Mouse (Mus musculus): ENCODE measurements around the gene Dscaml1. TPM values are rescaled to one million over a fixed set of nuclear protein-coding genes. Genes with fewer than 3 reads are reported as not detected.

Gene Dscaml1
- polyA plus RNA-seq, 1 experiment from 2014 or later = 0.86 TPM

DNA sequence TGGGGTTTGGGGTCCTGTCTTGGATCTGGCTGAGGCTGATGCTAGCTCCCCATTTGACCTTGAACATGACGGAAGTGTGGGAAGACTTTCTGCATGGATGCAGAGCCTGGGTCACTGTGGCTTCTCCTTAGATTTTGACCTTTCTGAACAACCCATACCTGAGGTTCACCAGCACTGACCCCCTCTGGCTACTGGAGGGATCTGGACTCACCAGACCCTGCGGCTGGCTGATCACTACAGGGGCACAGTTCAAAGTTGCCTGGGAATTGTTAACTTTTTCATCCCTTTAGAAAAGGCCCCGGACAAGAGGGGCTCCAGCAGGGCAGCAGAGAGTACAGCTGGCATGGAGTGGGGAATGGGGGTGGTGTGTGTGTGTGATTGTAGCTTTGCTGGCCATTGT, 19.6 kb upstream of the Dscaml1 start:
- H3K27ac ChIP-seq (replicated peaks; ENCODE audit: low read depth, low read length) = no peak overlapping the region
- DNase-seq (ENCODE audit: low spot score) (no peak), ATAC-seq (ENCODE audit: low read depth) (no peak)
- no peak overlapping the region for H3K4me3 ChIP-seq (ENCODE audit: low read depth, low read length)
- H3K4me2 ChIP-seq (ENCODE audit: low read depth, low read length) = no peak overlapping the region
- 90% methylated on average over 3 of the region's 3 CpGs for WGBS
- no peak overlapping the region for H3K9ac ChIP-seq (ENCODE audit: low read depth, low read length)
- 0 out of 2 replicates have a peak, but pooled peaks cover 5% of the 10 kb centered on the region for H3K4me1 ChIP-seq (ENCODE audit: control insufficient read depth, insufficient read depth, low read length)
- H3K36me3 ChIP-seq (ENCODE audit: control insufficient read depth, insufficient read depth, low read length) = no peaks in the 10 kb centered on the region
- H3K27me3 ChIP-seq (replicated peaks; ENCODE audit: control insufficient read depth, insufficient read depth, low read length) = no peaks in the 10 kb centered on the region; the same call in 1 of the 2 replicates
- H3K9me3 ChIP-seq (ENCODE audit: control insufficient read depth, low read length) = no peaks in the 10 kb centered on the region

DNA sequence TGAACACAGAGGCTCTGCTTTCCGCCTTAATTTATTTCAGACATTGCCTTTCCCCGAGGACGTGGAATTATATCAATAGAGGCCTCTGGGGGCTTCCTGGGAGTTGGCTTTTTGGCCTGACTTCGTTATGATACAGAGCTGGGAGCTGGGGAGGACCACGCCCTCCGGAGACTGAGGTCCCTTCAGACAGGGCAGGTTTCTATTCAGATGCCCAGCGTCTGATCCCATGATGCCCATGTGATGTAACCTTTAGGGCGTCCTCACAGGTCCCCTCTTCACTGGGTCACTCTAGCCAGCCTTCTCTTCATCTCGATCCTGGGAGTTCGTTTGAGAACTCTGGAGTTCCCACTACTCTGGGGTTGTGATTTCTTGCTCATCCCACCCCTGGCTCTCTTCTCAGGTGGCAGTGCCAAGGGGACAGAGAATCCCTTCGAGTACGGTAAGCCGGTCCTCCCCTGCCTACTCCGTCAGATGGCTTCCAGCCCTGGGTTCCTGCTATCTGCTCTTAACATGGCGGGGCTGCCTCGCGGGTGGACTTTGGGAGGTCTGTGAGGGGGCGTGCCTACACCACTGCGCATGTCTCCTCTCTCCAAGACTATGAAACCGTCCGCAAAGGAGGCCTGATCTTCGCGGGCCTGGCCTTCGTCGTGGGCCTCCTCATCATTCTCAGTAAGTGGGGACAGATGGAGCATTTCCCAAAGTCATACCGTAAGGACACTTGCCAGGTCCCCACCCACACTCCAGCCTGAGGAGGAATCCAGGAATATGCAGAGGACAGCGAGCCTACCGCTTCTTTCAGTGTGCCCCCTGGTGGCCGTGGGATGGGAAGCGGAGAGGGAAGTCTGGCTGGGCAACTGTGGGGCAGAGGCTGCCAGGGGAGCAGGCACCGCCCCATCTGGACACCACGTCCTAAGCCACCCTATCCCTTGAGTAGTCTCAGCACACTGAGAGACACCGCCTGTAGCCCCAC, 18.4 kb upstream of the Dscaml1 start:
- Histone ChIP-seq H3K9ac (ENCODE audit: low read depth, low read length) (peak overlapping the region; percentile 51), H3K4me1 (ENCODE audit: control insufficient read depth, insufficient read depth, low read length) (0 out of 2 replicates have a peak, but pooled peaks cover 5% of the 10 kb centered on the region), H3K27ac (replicated peaks; ENCODE audit: low read depth, low read length) (0 out of 2 replicates have a peak overlapping the region, but pooled peaks have one; percentile 48), H3K4me3 (ENCODE audit: low read depth, low read length) (peak overlapping the region; percentile 32), H3K36me3 (ENCODE audit: control insufficient read depth, insufficient read depth, low read length) (no peaks in the 10 kb centered on the region), H3K9me3 (ENCODE audit: control insufficient read depth, low read length) (no peaks in the 10 kb centered on the region), H3K4me2 (ENCODE audit: low read depth, low read length) (peak overlapping the region; percentile 55), H3K27me3 (replicated peaks; ENCODE audit: control insufficient read depth, insufficient read depth, low read length) (no peaks in the 10 kb centered on the region)
- DNase-seq (ENCODE audit: low spot score) = peak; percentile 76
- 37% methylated on average over 33 of the region's 33 CpGs for WGBS
- ATAC-seq (ENCODE audit: low read depth) = peak; percentile 73

DNA sequence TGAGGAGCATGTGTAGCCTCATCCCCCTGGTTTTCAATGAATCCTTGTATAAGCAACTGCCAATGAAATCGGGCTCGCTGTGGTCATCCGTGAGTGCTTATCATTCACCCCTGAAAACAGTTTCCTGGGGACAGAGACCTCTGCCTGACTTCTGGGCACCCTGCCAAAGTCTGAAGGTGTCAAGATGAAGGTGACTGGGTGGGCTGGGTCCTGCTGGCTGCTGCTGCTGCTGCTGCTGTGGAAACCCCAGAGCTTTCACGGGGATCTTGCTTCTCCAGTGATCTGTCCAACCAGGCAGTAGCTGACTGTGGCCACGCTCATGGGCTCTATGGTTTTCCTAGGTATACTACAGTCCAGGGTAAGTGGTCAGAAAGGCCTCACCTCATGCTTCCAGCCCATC, 16.2 kb upstream of the Dscaml1 start:
- 87% methylated on average over 5 of the region's 5 CpGs for WGBS
- no peaks in the 10 kb centered on the region for H3K9me3 ChIP-seq (ENCODE audit: control insufficient read depth, low read length)

DNA sequence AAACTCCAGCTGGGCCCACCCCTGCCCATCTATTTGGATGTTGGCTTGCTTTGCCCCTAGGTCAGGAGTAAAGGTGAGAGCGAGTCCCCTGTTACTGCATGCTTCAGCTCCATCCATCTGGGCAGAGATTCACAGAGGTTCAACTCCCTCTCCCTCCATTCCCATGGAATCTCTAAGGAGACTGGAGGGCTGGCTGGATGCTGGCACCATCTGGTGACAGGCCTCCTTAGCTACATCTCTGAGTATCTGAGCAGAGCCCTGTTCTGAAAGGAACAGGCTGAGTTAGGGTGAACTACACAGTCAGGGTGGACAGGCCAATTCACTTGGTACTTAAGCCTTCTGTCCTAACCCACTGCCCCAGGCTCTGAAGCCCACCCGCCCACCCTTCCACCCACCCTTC, 15.8 kb upstream of the Dscaml1 start:
- Histone ChIP-seq H3K4me3 (ENCODE audit: low read depth, low read length) (no peak overlapping the region), H3K27me3 (replicated peaks; ENCODE audit: control insufficient read depth, insufficient read depth, low read length) (no peaks in the 10 kb centered on the region), H3K4me1 (ENCODE audit: control insufficient read depth, insufficient read depth, low read length) (0 out of 2 replicates have a peak, but pooled peaks cover 5% of the 10 kb centered on the region), H3K36me3 (ENCODE audit: control insufficient read depth, insufficient read depth, low read length) (no peaks in the 10 kb centered on the region), H3K27ac (replicated peaks; ENCODE audit: low read depth, low read length) (no peak overlapping the region), H3K9me3 (ENCODE audit: control insufficient read depth, low read length) (no peaks in the 10 kb centered on the region), H3K4me2 (ENCODE audit: low read depth, low read length) (no peak overlapping the region), H3K9ac (ENCODE audit: low read depth, low read length) (no peak overlapping the region)
- WGBS = 82% methylated on average over 2 of the region's 2 CpGs
- DNase-seq (ENCODE audit: low spot score) (no peak), ATAC-seq (ENCODE audit: low read depth) (no peak)

More for the DNA sequence above, 16.2 kb upstream of the Dscaml1 start:
- Histone ChIP-seq H3K36me3 (ENCODE audit: control insufficient read depth, insufficient read depth, low read length) (no peaks in the 10 kb centered on the region), H3K9ac (ENCODE audit: low read depth, low read length) (no peak overlapping the region), H3K27ac (replicated peaks; ENCODE audit: low read depth, low read length) (no peak overlapping the region), H3K4me3 (ENCODE audit: low read depth, low read length) (no peak overlapping the region), H3K4me1 (ENCODE audit: control insufficient read depth, insufficient read depth, low read length) (0 out of 2 replicates have a peak, but pooled peaks cover 5% of the 10 kb centered on the region), H3K27me3 (replicated peaks; ENCODE audit: control insufficient read depth, insufficient read depth, low read length) (no peaks in the 10 kb centered on the region), H3K4me2 (ENCODE audit: low read depth, low read length) (no peak overlapping the region)
- ATAC-seq (ENCODE audit: low read depth) (no peak), DNase-seq (ENCODE audit: low spot score) (no peak)

DNA sequence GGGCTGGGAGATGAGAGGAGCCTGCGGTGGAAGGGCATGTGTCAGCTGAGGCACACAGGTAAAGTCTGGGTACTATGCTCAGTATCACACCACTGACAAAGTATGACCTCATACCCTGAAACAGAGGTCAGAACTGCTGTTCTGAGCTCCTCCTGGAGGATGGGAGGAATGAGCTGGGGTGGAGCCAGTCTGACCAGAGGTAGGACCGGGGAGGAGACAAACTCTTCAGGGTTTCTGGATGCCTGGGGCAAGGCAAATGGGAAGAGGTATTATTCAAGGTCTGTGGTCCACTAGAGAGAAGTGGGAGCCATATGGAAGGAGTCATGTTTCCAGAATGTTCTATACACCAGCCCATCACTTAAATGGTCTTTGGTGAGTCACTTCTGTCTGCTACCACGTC, 15.3 kb upstream of the Dscaml1 start:
- DNase-seq (ENCODE audit: low spot score) = no peak
- H3K4me3 ChIP-seq (ENCODE audit: low read depth, low read length) = no peak overlapping the region
- H3K4me2 ChIP-seq (ENCODE audit: low read depth, low read length) = no peak overlapping the region
- ATAC-seq (ENCODE audit: low read depth) = no peak
- no peaks in the 10 kb centered on the region for H3K27me3 ChIP-seq (replicated peaks; ENCODE audit: control insufficient read depth, insufficient read depth, low read length)
- no peaks in the 10 kb centered on the region for H3K36me3 ChIP-seq (ENCODE audit: control insufficient read depth, insufficient read depth, low read length)
- no peaks in the 10 kb centered on the region for H3K9me3 ChIP-seq (ENCODE audit: control insufficient read depth, low read length)
- no peak overlapping the region for H3K27ac ChIP-seq (replicated peaks; ENCODE audit: low read depth, low read length)
- 77% methylated on average over 3 of the region's 3 CpGs for WGBS
- H3K4me1 ChIP-seq (ENCODE audit: control insufficient read depth, insufficient read depth, low read length) = 0 out of 2 replicates have a peak, but pooled peaks cover 5% of the 10 kb centered on the region
- H3K9ac ChIP-seq (ENCODE audit: low read depth, low read length) = no peak overlapping the region

DNA sequence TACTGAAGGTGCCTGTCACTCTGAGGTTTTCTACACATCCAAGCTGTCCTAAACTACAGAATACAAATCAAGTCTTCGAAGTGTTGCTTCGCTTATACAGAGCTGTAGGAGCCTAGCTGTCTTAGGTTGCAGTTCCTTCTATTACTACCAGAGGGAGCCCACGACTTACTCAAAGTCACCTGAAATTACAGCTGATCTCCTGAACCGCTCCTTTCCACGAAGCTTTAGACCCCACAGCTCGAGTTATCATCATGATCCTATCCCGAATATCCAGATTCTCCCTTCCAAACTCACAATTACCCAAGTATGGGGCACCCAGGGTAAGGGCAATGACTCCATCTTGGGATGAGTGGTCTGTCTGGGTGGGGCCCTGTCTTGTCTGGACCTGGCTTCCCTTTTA, 14.6 kb upstream of the Dscaml1 start:
- H3K4me1 ChIP-seq (ENCODE audit: control insufficient read depth, insufficient read depth, low read length) = 0 out of 2 replicates have a peak, but pooled peaks cover 5% of the 10 kb centered on the region
- no peaks in the 10 kb centered on the region for H3K36me3 ChIP-seq (ENCODE audit: control insufficient read depth, insufficient read depth, low read length)
- 17% methylated on average over 7 of the region's 7 CpGs for WGBS
- H3K4me3 ChIP-seq (ENCODE audit: low read depth, low read length) = peak overlapping the region; percentile 7
- H3K27ac ChIP-seq (replicated peaks; ENCODE audit: low read depth, low read length) = no peak overlapping the region
- DNase-seq (ENCODE audit: low spot score) = peak; percentile 87
- H3K9ac ChIP-seq (ENCODE audit: low read depth, low read length) = no peak overlapping the region
- H3K9me3 ChIP-seq (ENCODE audit: control insufficient read depth, low read length) = no peaks in the 10 kb centered on the region
- peak overlapping the region; percentile 38 for H3K4me2 ChIP-seq (ENCODE audit: low read depth, low read length)
- H3K27me3 ChIP-seq (replicated peaks; ENCODE audit: control insufficient read depth, insufficient read depth, low read length) = no peaks in the 10 kb centered on the region
- ATAC-seq (ENCODE audit: low read depth) = peak; percentile 54; the same call in 1 of the 2 replicates

DNA sequence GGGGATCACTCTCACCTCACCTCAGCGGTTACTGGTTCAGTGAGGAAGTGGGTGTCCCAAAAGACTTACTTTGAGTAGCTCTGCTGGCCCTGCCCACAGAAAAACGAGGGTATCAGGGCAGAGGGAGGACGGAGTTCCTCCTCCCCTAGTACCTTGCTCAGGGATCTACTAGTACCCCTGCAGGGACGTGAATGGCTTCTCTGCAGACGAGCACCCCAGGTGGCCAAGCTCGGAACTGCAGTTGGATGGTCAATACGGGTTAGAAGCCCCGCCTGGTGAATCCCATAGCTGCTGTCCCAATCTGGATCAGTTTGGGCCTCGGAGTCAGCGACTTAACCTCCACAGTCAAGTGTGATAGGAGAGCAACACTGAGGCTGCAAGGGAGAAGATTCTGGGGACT, 14.1 kb upstream of the Dscaml1 start:
- Histone ChIP-seq H3K27me3 (replicated peaks; ENCODE audit: control insufficient read depth, insufficient read depth, low read length) (no peaks in the 10 kb centered on the region), H3K36me3 (ENCODE audit: control insufficient read depth, insufficient read depth, low read length) (no peaks in the 10 kb centered on the region), H3K4me3 (ENCODE audit: low read depth, low read length) (peak overlapping the region; percentile 7), H3K9me3 (ENCODE audit: control insufficient read depth, low read length) (no peaks in the 10 kb centered on the region), H3K9ac (ENCODE audit: low read depth, low read length) (no peak overlapping the region), H3K4me1 (ENCODE audit: control insufficient read depth, insufficient read depth, low read length) (0 out of 2 replicates have a peak, but pooled peaks cover 5% of the 10 kb centered on the region), H3K4me2 (ENCODE audit: low read depth, low read length) (peak overlapping the region; percentile 38), H3K27ac (replicated peaks; ENCODE audit: low read depth, low read length) (no peak overlapping the region)
- 5% methylated on average over 10 of the region's 10 CpGs for WGBS
- peak; percentile 56 for ATAC-seq (ENCODE audit: low read depth)
- peak; percentile 87 for DNase-seq (ENCODE audit: low spot score)

DNA sequence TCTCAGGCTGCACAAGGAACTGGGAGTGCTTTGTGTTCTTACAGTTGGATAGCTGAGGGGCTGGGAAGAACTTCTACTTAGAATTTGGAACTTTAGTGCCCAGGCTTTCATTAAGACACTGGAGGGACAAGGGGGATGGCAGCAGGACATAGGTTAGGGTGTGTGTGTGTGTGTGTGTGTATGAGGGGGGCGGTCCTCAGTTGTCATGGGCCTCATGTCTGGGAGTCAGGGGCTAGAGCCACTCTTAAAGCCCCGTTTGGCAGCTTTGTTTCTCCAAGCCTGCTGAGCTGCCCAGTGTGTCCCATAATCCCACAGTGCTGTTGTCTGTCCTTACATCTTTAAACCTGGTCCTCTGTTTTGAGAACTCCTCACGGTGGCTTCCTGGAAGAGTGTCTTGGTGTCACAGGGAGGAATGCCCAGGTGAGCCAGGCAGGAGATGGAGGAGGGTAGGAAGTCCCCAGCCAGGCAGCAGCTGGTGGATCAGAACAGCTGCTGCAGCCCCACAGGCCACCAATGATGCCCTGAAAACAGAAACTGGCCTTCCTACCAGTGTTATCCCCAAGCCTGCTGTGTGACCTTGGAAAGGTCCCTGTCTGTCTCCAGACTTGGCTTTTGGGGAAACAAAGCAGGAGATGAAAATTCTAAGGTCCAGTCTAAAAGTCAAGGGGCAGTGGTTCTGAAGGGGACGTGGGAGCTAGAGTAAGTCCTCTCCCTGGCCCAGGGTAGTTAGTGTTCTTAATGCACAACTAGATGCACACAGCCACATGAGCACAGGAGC, 13.5 kb upstream of the Dscaml1 start:
- no peak overlapping the region for H3K27ac ChIP-seq (replicated peaks; ENCODE audit: low read depth, low read length)
- 0 out of 2 replicates have a peak, but pooled peaks cover 4% of the 10 kb centered on the region for H3K4me1 ChIP-seq (ENCODE audit: control insufficient read depth, insufficient read depth, low read length)
- no peak for ATAC-seq (ENCODE audit: low read depth)
- no peak overlapping the region for H3K4me3 ChIP-seq (ENCODE audit: low read depth, low read length)
- no peak overlapping the region for H3K4me2 ChIP-seq (ENCODE audit: low read depth, low read length)
- DNase-seq (ENCODE audit: low spot score) = no peak
- 69% methylated on average over 3 of the region's 4 CpGs for WGBS
- H3K36me3 ChIP-seq (ENCODE audit: control insufficient read depth, insufficient read depth, low read length) = no peaks in the 10 kb centered on the region
- no peak overlapping the region for H3K9ac ChIP-seq (ENCODE audit: low read depth, low read length)
- no peaks in the 10 kb centered on the region for H3K9me3 ChIP-seq (ENCODE audit: control insufficient read depth, low read length)
- no peaks in the 10 kb centered on the region for H3K27me3 ChIP-seq (replicated peaks; ENCODE audit: control insufficient read depth, insufficient read depth, low read length)
